Mouse (Mus musculus) right cerebral cortex, postnatal 10 days (tissue): ENCODE data around the gene Il31ra.

ENCODE experiments used
- DNase-seq, 2 experiments: peaks; one replicate each; pipeline ENCODE4 v3.0.0; 2021; ENCODE audit warnings: low spot score in 2 of 2

The Il31ra gene

DNA sequence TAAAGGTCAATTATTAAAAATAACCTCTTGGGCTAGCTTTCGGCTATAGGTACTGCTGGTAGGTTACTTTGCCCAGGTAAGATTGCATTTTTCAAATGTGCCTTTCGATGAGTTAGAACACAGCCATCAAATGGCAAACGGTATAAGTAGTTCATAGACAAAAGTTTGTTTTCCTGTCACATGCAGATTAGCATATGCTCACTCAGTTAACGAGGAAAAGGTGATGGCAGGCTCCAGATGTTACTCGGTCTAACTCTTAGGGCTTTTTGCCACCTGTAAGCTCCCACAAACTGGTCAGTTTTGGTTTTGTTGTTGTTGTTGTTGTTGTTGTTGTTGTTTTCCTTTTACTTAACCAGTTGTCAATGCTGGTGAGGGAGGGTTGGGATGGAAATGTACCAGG, 85.7 kb downstream of the Il31ra start:
- no peak for DNase-seq

DNA sequence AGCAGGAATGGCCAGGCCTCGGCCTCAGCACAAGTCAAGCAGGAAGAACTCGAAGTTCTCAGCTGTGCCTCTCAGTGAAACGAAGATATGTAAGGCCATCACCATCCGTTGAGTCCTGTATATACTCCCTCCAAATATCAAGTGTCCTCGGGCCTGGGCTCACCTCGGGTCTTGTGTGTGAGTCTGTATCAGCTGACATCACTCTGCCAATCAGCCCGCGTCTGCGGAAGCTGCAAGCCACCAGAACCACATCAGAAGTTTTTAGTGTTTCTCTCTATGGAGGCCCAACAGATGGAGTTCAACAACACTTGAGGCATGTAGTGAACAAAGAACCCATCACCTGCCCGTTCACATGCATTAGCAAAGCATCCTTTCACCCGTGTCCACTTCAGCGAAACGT, 86.5 kb downstream of the Il31ra start:
- no peak for DNase-seq

DNA sequence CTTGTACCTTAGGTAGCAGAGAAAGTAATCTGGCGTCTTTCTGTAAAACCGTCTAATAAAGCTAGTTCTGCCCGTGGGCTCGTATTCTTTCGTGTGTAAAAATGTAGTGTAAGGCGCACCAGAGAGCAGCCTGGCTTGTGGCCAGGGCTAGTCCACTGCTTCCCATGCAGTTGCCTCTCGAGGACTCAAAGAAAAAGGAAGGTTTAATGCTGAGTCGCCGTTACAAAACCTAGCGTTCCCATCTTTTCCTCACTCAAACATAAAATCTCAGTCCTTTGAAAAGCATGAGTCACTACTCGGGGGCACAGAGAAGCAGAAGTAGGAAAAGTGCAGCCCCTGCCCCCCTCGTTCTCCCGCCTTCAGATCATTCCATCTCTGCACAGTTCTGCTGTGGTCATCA, 87.4 kb downstream of the Il31ra start:
- DNase-seq = peak in 1 of 2 experiments; percentile 37

DNA sequence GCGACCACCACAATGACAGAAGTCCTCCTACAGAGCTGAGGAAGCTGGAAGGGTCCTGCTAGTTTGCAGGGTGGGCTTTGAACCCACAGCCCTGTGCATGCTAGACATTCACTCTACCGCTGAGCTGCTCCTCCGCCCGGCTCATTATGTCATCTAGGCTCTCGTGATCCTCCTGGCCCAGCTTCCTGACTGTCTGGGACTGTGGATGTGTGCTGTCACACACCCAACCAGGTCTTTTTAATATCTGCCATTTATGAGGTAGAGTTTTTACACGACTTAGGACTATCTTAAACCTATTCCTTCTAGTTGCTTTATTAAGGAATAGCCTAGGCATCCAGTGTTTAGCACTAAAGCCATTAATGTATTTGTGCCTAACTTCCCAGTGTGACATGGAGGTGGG, 88.7 kb downstream of the Il31ra start:
- no peak for DNase-seq

DNA sequence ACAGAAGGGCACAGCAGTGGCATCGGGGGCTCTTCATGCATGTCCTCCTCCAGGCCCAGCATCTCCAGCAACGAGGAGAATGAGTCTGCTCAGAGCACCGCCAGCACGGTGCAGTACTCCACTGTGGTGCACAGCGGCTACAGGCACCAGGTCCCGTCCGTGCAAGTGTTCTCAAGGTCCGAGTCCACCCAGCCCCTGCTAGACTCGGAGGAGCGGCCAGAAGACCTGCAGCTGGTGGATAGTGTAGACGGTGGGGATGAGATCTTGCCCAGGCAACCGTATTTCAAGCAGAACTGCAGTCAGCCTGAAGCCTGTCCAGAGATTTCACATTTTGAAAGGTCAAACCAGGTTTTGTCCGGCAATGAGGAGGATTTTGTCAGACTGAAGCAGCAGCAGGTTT, 90.3 kb downstream of the Il31ra start:
- no peak for DNase-seq

DNA sequence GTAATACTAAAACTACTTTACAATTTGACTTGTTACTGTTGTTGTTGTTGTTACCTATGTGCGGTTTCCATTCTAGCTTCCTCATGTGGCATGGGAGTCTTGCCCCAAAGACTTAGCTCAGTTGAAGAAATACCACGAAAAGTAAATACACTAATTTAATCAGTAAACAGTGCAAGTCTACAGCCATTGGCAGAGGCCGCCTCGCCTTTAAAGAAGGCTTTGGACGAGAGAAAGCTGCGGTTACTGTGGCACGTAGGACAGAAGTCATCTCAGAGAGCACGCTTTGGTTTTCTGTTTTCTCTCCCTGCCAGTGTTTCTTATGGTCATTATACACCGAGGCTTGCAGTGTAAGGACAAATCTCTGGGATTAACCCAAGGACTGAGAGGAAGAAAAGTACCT, 93.7 kb downstream of the Il31ra start:
- no peak for DNase-seq

DNA sequence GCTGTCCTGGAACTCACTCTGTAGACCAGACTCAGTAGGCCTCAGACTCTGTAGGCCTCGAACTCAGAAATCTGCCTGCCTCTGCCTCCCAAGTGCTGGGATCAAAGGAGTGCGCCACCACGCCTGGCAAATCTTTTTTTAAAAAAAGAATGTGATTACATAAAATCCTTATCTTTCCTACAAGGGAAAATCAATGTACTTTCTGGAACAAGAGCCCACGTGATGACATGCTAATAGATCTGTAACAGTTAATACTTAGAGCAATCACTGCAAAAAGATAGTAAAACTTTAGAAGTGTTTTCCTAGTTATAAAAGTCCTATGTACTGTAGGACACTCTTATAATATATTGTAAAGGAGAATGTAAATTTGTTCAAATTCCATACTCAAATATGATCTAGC, 94.1 kb downstream of the Il31ra start:
- no peak for DNase-seq

DNA sequence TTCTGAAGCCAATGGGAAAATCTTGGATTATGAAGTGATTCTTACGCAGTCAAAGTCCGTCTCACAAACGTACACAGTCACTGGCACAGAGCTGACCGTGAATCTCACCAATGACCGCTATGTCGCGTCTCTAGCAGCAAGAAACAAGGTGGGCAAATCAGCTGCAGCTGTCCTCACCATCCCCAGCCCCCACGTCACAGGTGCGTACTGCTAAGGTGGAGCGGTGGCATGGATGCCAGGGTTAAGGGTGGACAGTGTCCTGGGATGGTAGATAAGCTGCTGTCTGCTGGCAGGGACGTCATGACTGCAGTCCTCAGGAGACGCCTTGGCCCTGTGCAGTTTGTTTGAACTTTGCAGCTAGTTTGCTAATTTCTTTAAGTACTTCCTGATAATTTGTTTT, 99.6 kb downstream of the Il31ra start:
- no peak for DNase-seq

DNA sequence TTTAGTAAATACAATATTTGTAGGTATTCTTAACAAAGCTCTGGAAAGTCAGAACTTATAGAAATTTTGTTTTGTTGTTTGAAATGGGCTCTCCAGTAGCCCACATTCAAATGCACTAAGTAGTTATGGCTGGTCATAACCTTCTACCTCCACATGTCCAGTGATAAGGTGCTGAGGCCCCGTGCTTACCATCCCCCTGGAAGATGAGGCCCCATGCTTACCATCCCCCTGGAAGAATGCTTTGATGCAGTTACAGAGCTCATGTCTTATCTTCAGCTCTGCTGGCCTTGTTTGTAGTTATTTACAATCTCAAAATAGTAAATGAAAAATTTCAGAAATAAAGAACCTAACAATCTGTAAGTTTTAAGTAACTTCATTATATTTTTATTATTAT, 101.9 kb downstream of the Il31ra start:
- no peak for DNase-seq

DNA sequence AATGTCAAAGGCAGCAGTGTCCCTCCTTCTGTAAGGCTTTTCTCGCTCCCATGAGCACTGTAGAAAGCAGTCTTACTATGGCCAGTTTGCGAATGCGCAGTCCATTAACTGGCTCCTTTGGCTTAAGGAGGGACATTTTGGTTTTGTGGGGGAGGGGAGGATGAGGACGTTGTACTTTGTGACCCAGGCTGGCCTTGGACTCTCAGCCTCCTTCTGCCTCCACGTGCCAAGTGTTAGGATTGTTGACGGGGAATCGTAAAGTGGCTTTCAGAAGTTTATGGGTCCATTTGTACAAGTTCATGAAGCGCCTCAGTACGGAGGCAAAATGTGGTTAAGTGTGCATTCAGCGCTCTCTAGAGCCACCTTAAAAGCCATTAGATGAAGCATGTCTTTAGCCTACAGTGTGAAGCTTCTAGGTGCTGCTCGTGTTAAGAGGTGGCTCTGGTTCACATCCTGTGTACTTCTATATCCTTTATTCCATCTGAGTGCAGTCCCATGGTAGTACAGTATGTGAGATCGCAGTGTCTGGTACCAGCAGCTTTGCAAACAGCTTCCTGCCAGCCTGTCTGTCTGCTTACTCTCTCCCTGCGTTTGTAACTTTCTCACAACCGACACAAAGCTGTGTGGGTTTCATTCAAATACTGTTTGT, 102.4 kb downstream of the Il31ra start:
- DNase-seq = no peak

DNA sequence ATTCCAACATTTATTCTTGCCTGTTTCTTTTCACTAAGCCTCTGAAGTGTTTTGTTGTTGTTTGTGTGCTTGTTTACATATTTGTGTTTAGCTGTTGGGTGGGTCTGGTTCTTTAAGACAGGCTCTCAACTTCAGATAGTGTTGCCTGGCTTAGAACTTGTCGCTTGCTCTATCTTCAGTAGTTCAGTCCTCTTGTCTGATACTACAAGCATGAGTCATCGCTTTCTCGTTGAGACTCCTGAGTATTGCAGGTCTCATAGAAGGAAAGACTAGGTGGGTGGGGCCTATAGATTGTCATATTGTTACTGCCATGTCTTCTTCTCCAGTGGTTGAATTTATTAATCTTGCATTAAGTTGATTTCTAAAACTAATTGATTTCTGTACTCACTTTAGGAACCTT, 104.1 kb downstream of the Il31ra start:
- DNase-seq = no peak

DNA sequence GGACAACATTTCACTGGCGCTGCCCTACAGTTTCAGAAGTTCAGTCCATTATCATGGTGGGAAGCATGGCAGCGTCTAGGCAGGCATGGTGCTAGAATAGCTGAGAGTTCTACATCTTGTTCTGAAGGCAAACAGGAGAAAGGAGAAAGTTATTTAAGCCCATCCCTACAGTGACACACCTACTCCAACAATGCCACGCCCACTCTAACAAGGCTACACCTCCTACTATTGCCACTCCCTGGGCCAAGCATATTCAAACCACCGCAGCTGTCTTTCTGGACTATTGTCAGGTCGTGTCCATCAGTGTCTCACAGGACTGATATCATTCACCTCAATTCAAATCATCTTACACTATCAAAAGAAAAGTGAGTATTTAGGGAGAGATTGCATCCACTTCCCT, 107.5 kb downstream of the Il31ra start:
- no peak for DNase-seq

DNA sequence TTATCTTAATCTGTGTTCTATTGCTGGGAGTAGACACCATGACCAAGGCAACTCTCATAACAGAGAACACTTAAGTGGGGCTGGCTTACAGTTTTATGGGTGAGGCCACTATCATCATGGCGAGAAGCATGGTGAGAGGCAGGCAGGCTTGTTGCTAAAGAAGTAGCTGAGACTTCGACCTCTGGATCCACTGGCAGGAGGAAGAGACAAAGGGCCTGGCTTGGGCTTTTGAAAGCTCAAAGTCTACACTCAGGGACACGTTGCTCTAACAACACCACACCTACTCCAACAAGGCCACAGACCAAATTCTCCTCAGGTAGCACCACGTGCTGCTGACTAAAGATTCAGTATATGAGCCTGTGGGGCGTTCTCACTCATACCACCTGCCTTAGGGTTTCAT, 107.9 kb downstream of the Il31ra start:
- no peak for DNase-seq

DNA sequence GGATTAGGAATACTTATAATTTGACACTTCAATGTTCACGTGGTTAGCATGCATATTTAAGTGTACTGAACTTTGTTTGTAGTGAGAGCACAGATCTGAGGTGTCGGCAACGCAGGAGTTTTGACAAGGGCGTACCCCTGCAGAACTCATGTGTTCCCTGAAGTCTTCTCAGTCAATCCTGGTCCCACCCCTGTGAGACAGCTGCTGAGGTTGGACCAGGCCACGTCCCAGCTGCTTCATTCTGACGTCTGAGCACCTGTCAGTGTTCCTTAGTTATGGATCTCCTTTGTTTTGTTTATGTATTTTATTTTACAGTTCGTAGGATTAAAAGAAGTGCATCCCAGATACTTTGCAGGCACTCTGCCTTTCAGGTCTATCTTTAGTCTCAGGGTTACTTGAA, 111.1 kb downstream of the Il31ra start:
- DNase-seq = no peak

DNA sequence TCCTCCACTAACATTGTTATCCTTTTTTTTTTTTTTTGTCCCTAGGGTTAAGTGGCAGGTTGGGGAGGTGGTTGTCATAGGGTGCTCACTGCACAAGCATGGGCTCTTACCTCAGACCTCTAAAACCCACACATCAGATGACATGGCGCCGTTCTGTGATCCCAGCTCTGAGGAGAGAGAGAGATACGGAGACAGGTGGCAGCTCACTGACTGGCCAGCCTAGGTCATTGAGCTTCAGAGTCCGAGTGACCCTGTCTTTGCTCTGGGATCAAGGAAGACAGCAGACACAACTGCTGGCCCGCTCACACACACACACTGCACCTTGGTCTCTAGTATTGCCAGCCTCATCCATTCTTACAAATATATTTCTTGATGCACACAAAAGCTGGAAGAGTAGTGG, 111.6 kb downstream of the Il31ra start:
- no peak for DNase-seq

DNA sequence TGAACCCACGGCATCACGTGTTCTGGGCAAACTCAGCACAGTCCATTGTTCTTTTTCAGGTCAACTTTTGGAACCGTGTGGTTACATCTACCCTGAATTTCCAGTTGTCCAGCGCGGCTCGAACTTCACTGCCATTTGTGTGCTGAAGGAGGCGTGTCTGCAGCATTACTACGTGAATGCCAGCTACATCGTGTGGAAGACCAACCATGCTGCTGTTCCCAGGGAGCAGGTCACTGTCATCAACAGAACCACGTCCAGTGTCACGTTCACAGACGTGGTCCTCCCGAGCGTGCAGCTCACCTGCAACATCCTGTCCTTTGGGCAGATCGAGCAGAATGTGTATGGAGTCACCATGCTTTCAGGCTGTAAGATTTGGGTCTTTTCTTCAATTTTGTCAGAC, 114.2 kb downstream of the Il31ra start:
- DNase-seq = no peak

DNA sequence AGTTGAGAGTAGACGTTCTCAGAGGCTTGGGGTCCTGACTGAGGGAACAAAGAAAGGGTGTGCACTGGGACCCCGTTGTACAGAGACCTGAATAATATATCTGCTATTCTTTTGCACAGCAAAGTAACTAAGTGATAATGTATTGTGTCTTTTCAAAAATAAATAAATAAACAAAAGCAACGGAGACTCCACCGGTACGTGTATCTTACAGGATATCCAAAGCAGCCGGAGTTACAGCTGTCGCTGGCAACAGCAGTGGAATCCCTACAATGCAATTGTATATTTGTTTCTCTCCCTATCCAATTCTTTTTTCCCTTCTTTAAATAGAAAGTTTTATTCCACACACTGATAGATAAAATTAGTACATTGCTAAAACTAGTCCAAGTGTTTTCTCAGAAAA, 115.1 kb downstream of the Il31ra start:
- DNase-seq = no peak

DNA sequence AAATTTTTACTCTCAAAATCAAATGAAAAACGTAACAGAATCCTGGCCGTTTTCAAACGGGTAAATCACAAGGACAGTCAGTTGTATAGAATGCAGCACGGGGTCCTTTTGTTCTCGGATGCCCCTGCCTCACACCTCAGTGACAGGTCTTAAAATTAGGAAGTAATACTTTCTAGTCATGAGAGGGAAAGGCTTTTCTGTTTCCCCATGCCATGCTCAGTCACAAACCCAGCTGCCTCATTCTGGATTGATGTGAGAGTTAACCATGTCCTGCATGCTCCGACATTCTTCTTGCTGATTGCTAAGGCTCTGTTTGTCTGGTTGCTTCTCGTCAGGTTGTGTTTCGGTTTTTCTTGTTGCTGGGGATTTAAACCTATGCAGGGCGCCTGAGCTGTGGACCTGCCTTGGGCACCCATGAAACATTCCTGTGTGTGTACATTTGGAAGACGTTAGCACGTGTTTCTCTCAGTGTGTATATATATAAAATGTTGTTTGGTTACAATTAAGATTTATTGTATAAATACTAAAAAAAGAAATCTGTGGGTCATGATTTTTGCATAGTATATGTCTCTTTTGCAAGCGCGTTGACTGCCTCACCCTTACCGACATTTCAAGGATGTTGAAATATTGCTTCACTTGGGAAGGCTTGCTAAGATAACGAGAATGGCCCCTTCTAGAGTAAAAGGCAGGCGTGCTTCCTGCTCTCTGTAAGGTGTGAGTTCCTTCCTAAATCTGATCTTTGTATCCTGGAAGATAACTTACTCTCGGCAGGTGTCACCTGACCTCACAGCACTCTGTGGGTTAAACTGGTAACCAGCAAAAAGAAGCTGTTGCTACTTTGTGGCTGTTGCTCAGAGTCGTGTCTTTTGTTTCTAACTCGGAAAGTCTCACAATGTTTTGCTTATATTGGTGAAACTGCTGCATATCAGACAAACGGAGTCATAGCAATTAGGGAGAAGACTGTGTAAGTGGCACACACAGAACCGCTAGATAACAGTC, 120.1 kb downstream of the Il31ra start:
- no peak for DNase-seq

DNA sequence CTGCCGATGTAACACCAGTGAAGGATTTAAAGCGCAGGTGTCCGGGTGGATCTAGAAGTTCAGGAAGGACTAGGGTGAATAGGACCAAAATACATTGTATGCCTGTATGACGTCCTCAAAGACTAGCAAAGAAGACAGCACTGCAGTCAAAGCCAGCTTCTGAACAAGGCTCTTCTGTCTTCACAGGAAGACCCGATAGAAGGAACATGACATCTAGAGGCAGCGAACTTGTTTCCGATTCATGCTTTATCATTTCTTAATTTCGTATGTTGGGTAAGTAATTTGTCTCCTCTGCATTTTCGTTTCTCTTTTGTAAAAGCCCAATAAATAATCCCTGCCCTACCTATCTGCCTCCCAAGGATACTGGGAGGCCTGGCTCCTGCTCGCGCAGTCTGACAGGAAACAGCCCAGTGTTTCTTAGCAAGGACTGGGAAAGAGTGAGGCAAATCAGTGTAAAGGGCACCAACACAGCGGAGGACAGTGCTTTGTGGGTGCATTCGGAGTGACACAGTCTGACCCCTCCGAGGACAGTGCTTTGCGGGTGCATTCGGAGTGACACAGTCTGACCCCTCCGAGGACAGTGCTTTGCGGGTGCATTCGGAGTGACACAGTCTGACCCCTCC, 121.6 kb downstream of the Il31ra start:
- DNase-seq = no peak

DNA sequence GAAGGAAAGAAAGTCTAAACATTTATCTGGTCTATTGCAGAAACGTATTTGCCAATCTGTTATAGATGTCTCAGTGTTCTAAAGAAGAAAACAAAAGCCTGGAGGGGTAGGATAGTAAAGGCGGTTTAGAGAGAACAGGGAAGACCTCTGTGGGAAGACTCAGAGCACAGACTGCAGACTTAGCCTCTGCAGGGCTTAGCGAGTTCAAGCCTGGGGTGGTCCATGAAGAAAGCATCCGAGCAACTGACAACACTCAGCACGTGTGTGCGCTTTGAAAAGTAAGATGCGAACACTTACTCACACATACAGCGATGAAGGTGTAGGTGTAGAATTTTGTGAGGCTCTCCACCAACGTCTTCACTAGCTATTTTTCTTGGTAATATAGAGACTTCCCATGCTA, 123.0 kb downstream of the Il31ra start:
- DNase-seq = no peak
